Mouse (Mus musculus) neural tube, embryonic 14.5 days (tissue): ENCODE measurements at regions not wholly inside any gene's neighbourhood (a gene's known extent, or its start where the extent isn't known, plus 50 kb on each side); places are given as distances from the start of the nearest gene placed in this dataset.
A peak's percentile ranks its signal among the peaks of the same experiment; 100 is the strongest.

Experiments used
- ATAC-seq: fragments of 200-750 bp; cut with Nextera tagmentation; 2 replicates; pipeline ENCODE4 v1.8.0; 2017; ENCODE audit warnings: low read depth, mild to moderate bottlenecking, moderate TSS enrichment, moderate library complexity
- H3K27ac ChIP-seq: fragments of 300-500 bp; sonication (generic); 2 replicates; pipeline ENCODE4 v1.5.1; 2014; ENCODE audit warnings: low read depth, mild to moderate bottlenecking, control low read depth, low read length, moderate library complexity, mixed read lengths
- H3K27me3 ChIP-seq: fragments of 300-500 bp; sonication (generic); 2 replicates; pipeline ENCODE4 v1.6.1; 2014; ENCODE audit warnings: low read length; ENCODE audit not compliant: control insufficient read depth, insufficient read depth
- H3K36me3 ChIP-seq: fragments of 300-500 bp; sonication (generic); 2 replicates; pipeline ENCODE4 v1.6.1; 2014; ENCODE audit warnings: low read length, mixed read lengths; ENCODE audit not compliant: control insufficient read depth, insufficient read depth
- H3K4me1 ChIP-seq: fragments of 300-500 bp; sonication (generic); 2 replicates; pipeline ENCODE4 v1.6.1; 2014; ENCODE audit warnings: low read length; ENCODE audit not compliant: control insufficient read depth, insufficient read depth
- H3K4me2 ChIP-seq: fragments of 300-500 bp; sonication (generic); 2 replicates; pipeline ENCODE4 v1.6.1; 2014; ENCODE audit warnings: mild to moderate bottlenecking, low read depth, low read length, control low read depth
- H3K4me3 ChIP-seq: fragments of 300-500 bp; sonication (generic); 2 replicates; pipeline ENCODE4 v1.5.1; 2014; ENCODE audit warnings: low read depth, low read length, control low read depth, mixed read lengths
- H3K9ac ChIP-seq: fragments of 300-500 bp; sonication (generic); replicated peaks from 2 replicates; pipeline ENCODE4 v1.6.1; 2014; ENCODE audit warnings: low read depth, mild to moderate bottlenecking, control low read depth, low read length, mixed read lengths
- H3K9me3 ChIP-seq: fragments of 300-500 bp; sonication (generic); 2 replicates; pipeline ENCODE4 v1.6.1; 2016; ENCODE audit warnings: low read length; ENCODE audit not compliant: control insufficient read depth
- WGBS: fragments of 180-500 bp; shearing (Covaris S2); extraction: QIAGEN DNeasy Blood & Tissue Kit; methylation state at CpG from one replicate; pipeline ENCODE4 v1.1.7; 2014; 5-methylcytosine and 5-hydroxymethylcytosine counted together

- Histone ChIP-seq H3K27ac (no peak overlapping the region), H3K4me3 (no peak overlapping the region), H3K4me1 (no peaks in the 10 kb centered on the region), H3K27me3 (no peaks in the 10 kb centered on the region), H3K9ac (no peak overlapping the region), H3K36me3 (no peaks in the 10 kb centered on the region), H3K9me3 (no peaks in the 10 kb centered on the region), H3K4me2 (no peak overlapping the region)
- no peak for ATAC-seq
- whole genome bisulfite sequencing: 80% methylated on average over 3 of the region's 3 CpGs
Measured at GRCm38 (mm10) chr5:149848465-149848864, 170.0 kb upstream of the Rxfp2 start.

GRCm38 (mm10) chr5:149851011-149851410, 167.5 kb upstream of the Rxfp2 start:
- no peaks in the 10 kb centered on the region for H3K36me3 ChIP-seq
- 10% methylated on average over 9 of the region's 9 CpGs for WGBS
- no peak overlapping the region for H3K27ac ChIP-seq
- no peak overlapping the region for H3K4me2 ChIP-seq
- H3K9ac ChIP-seq: no peak overlapping the region
- H3K4me1 ChIP-seq: no peaks in the 10 kb centered on the region
- H3K4me3 ChIP-seq: no peak overlapping the region
- no peaks in the 10 kb centered on the region for H3K9me3 ChIP-seq
- peak; percentile 56; the same call in 1 of the 2 replicates for ATAC-seq
- no peaks in the 10 kb centered on the region for H3K27me3 ChIP-seq

- Histone ChIP-seq H3K9ac (no peak overlapping the region), H3K27ac (no peak overlapping the region), H3K4me3 (no peak overlapping the region), H3K36me3 (no peaks in the 10 kb centered on the region), H3K27me3 (no peaks in the 10 kb centered on the region), H3K4me1 (no peaks in the 10 kb centered on the region), H3K4me2 (no peak overlapping the region), H3K9me3 (no peaks in the 10 kb centered on the region)
- no peak for ATAC-seq
- WGBS: 63% methylated on average over 16 of the region's 16 CpGs
Measured at GRCm38 (mm10) chr5:149852516-149852915, 166.0 kb upstream of the Rxfp2 start.

GRCm38 (mm10) chr5:149856101-149856500, 162.4 kb upstream of the Rxfp2 start:
- H3K27ac ChIP-seq: no peak overlapping the region
- H3K27me3 ChIP-seq: no peaks in the 10 kb centered on the region
- no peaks in the 10 kb centered on the region for H3K36me3 ChIP-seq
- no peak overlapping the region for H3K4me3 ChIP-seq
- ATAC-seq: no peak
- 94% methylated on average over 1 of the region's 1 CpGs for WGBS
- no peaks in the 10 kb centered on the region for H3K9me3 ChIP-seq
- H3K9ac ChIP-seq: no peak overlapping the region
- H3K4me2 ChIP-seq: no peak overlapping the region
- no peaks in the 10 kb centered on the region for H3K4me1 ChIP-seq

GRCm38 (mm10) chr5:149857019-149857418, 161.5 kb upstream of the Rxfp2 start:
- Histone ChIP-seq H3K4me2 (no peak overlapping the region), H3K36me3 (no peaks in the 10 kb centered on the region), H3K27ac (no peak overlapping the region), H3K4me3 (no peak overlapping the region), H3K27me3 (no peaks in the 10 kb centered on the region), H3K9ac (no peak overlapping the region), H3K4me1 (no peaks in the 10 kb centered on the region), H3K9me3 (no peaks in the 10 kb centered on the region)
- 63% methylated on average over 1 of the region's 1 CpGs for WGBS
- ATAC-seq: no peak

GRCm38 (mm10) chr5:149861489-149861962, 156.9 kb upstream of the Rxfp2 start:
- no peaks in the 10 kb centered on the region for H3K9me3 ChIP-seq
- H3K4me3 ChIP-seq: no peak overlapping the region
- 49% methylated on average over 4 of the region's 4 CpGs for WGBS
- no peak overlapping the region for H3K27ac ChIP-seq
- no peaks in the 10 kb centered on the region for H3K4me1 ChIP-seq
- H3K27me3 ChIP-seq: no peaks in the 10 kb centered on the region
- ATAC-seq: peak; percentile 38; the same call in 1 of the 2 replicates
- H3K4me2 ChIP-seq: no peak overlapping the region
- H3K36me3 ChIP-seq: no peaks in the 10 kb centered on the region
- no peak overlapping the region for H3K9ac ChIP-seq

- Histone ChIP-seq H3K4me3 (no peak overlapping the region), H3K36me3 (no peaks in the 10 kb centered on the region), H3K27ac (no peak overlapping the region), H3K4me2 (no peak overlapping the region), H3K27me3 (no peaks in the 10 kb centered on the region), H3K9ac (no peak overlapping the region), H3K4me1 (no peaks in the 10 kb centered on the region; the same call in 1 of the 2 replicates), H3K9me3 (no peaks in the 10 kb centered on the region)
- ATAC-seq: 0 out of 2 replicates have a peak, but pooled peaks have one; percentile 31
- 46% methylated on average over 7 of the region's 7 CpGs for WGBS
Measured at GRCm38 (mm10) chr5:149867926-149868325, 150.5 kb upstream of the Rxfp2 start.

GRCm38 (mm10) chr5:149869441-149869840, 149.0 kb upstream of the Rxfp2 start:
- no peaks in the 10 kb centered on the region for H3K27me3 ChIP-seq
- H3K36me3 ChIP-seq: no peaks in the 10 kb centered on the region
- H3K4me3 ChIP-seq: no peak overlapping the region
- H3K9me3 ChIP-seq: no peaks in the 10 kb centered on the region
- H3K9ac ChIP-seq: no peak overlapping the region
- H3K4me1 ChIP-seq: no peaks in the 10 kb centered on the region; the same call in 1 of the 2 replicates
- no peak overlapping the region for H3K27ac ChIP-seq
- no peak overlapping the region for H3K4me2 ChIP-seq
- WGBS: 81% methylated on average over 5 of the region's 5 CpGs
- no peak for ATAC-seq

GRCm38 (mm10) chr5:149870596-149870995, 147.9 kb upstream of the Rxfp2 start:
- no peak for ATAC-seq
- no peaks in the 10 kb centered on the region; the same call in 1 of the 2 replicates for H3K4me1 ChIP-seq
- H3K9me3 ChIP-seq: no peaks in the 10 kb centered on the region
- WGBS: 100% methylated on average over 2 of the region's 2 CpGs
- H3K4me3 ChIP-seq: no peak overlapping the region
- H3K9ac ChIP-seq: no peak overlapping the region
- no peak overlapping the region for H3K4me2 ChIP-seq
- H3K27ac ChIP-seq: no peak overlapping the region
- H3K36me3 ChIP-seq: no peaks in the 10 kb centered on the region
- no peaks in the 10 kb centered on the region for H3K27me3 ChIP-seq
